Mouse (Mus musculus) myocyte (in vitro differentiated cells): Measurements from ENCODE around the gene Zfp511. TPM values are rescaled to one million over a fixed set of nuclear protein-coding genes. Genes with fewer than 3 reads are reported as not detected.

Experiments
- H3K27me3 ChIP-seq: one replicate; pipeline ENCODE4 v1.6.1; 2011; ENCODE audit not compliant: control insufficient read depth, insufficient read depth, insufficient read length
- H3K36me3 ChIP-seq: one replicate; pipeline ENCODE4 v1.6.1; 2011; ENCODE audit not compliant: control insufficient read depth, insufficient read depth
- H3K4me2 ChIP-seq: one replicate; pipeline ENCODE4 v1.6.1; 2011; ENCODE audit warnings: low read depth, control low read depth
- H3K4me3 ChIP-seq: one replicate; pipeline ENCODE4 v1.5.1; 2011; ENCODE audit warnings: mild to moderate bottlenecking, control low read depth, moderate library complexity
- H3K79me2 ChIP-seq: one replicate; pipeline ENCODE4 v1.6.1; 2011; ENCODE audit not compliant: control insufficient read depth, insufficient read depth
- H3ac ChIP-seq: one replicate; pipeline ENCODE4 v1.6.1; 2011; ENCODE audit not compliant: control insufficient read depth, insufficient read length
- CEBPB ChIP-seq: IDR thresholded peaks from 2 replicates; pipeline ENCODE4 v1.6.1; 2011; ENCODE audit warnings: mild to moderate bottlenecking, moderate library complexity; ENCODE audit not compliant: poor library complexity, insufficient read depth, severe bottlenecking
- E2F4 ChIP-seq: IDR thresholded peaks from one replicate; pipeline ENCODE4 v1.6.1; 2011; ENCODE audit warnings: mild to moderate bottlenecking, control low read depth, moderate library complexity; ENCODE audit not compliant: insufficient read depth
- MAX ChIP-seq: IDR thresholded peaks from one replicate; pipeline ENCODE4 v1.6.1; 2011; ENCODE audit warnings: low read depth, mild to moderate bottlenecking, control low read depth
- MYOD1 ChIP-seq, 3 experiments: IDR thresholded peaks; one replicate each; pipeline ENCODE4 v1.6.1; 2011; ENCODE audit warnings: control low read depth in 2 of 3, low read depth in 2 of 3, mild to moderate bottlenecking in 2 of 3, moderate library complexity in 1 of 3; ENCODE audit not compliant: insufficient read length in 2 of 3, control insufficient read depth in 1 of 3
- MYOG ChIP-seq, 3 experiments: IDR thresholded peaks; one replicate each; pipeline ENCODE4 v1.6.1; 2011; ENCODE audit warnings: control low read depth in 2 of 3, low read depth in 2 of 3, mild to moderate bottlenecking in 2 of 3; ENCODE audit not compliant: insufficient read length in 2 of 3, control insufficient read depth in 1 of 3, insufficient read depth in 1 of 3
- POLR2A ChIP-seq: IDR thresholded peaks from one replicate; pipeline ENCODE4 v1.6.1; 2011; ENCODE audit warnings: low read depth, mild to moderate bottlenecking, control low read depth, moderate library complexity; ENCODE audit not compliant: insufficient read length
- POLR2AphosphoS2 ChIP-seq: IDR thresholded peaks from one replicate; pipeline ENCODE4 v1.6.1; 2011; ENCODE audit warnings: low read depth, control low read depth; ENCODE audit not compliant: insufficient read length
- REST ChIP-seq: IDR thresholded peaks from one replicate; pipeline ENCODE4 v1.6.1; 2011; ENCODE audit warnings: mild to moderate bottlenecking, control low read depth, moderate library complexity; ENCODE audit not compliant: insufficient read depth, insufficient read length
- SRF ChIP-seq: IDR thresholded peaks from one replicate; pipeline ENCODE4 v1.6.1; 2011; ENCODE audit warnings: low read depth; ENCODE audit not compliant: control insufficient read depth, insufficient read length
- TCF12 ChIP-seq: IDR thresholded peaks from one replicate; pipeline ENCODE4 v1.6.1; 2011; ENCODE audit warnings: mild to moderate bottlenecking, control low read depth; ENCODE audit not compliant: poor library complexity, insufficient read depth, severe bottlenecking
- TCF3 ChIP-seq: IDR thresholded peaks from one replicate; pipeline ENCODE4 v1.6.1; 2011; ENCODE audit warnings: low read depth, control low read depth; ENCODE audit not compliant: insufficient read length
- USF1 ChIP-seq: IDR thresholded peaks from one replicate; pipeline ENCODE4 v1.6.1; 2011; ENCODE audit warnings: low read depth, mild to moderate bottlenecking, control low read depth, moderate library complexity
- polyA plus RNA-seq: library from polyadenylated mRNA; unstranded; fragments of >200 nt; fragmentation: generic; extraction: Trizol; gene quantifications from one replicate; pipeline ENCODE4 v1.2.1, GENCODE M21; 2012; ENCODE audit warnings: missing spikeins

Zfp511 gene
- polyA plus RNA-seq, 1 experiment, result 25.2 TPM

DNA sequence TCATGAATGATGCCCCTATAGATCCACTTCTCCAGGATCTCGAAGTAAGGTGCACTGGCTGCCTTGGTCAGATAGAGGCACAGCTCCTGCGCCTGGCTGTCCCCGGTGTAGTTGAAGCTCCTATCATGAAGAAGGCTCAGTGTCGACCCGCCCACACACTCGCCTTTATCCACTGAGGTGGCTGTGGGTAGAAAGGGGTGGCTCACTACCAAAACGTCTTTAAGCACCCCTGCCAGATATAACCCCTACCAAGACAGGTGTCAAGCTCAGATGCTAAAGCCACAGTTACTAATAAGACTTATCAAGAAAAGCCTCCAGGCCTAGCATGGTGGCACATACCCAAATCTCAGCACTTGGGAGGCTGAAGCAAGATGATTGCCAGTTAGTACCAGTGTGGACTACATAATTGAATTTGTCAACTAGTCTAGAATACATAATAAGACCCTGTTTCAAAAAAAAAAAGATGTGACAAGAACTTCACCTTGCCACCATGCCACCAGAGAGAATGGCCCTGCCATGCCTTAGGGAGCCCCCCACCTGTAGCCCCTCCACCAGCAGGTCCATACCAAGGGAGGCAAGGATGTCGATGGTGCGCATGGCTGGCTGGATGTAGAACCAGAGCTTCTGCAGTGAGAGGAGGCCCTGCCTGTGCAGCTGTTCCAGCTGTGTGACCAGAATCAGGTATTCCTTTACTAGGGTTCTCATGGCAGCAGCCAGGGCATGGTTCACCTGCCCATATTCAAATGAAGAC, 29.2 kb upstream of the Zfp511 start:
- no peak for TF ChIP-seq SRF
- Histone ChIP-seq H3K27me3 (no peaks in the 10 kb centered on the region), H3K36me3 (peaks cover 6% of the 10 kb centered on the region), H3K79me2 (no peaks in the 10 kb centered on the region), H3K4me3 (no peak overlapping the region), H3ac (no peak overlapping the region), H3K4me2 (no peak overlapping the region)

GRCm38 (mm10) chr7:140007781-140008180, 28.4 kb upstream of the Zfp511 start:
- Histone ChIP-seq H3K4me3 (no peak overlapping the region), H3ac (no peak overlapping the region), H3K79me2 (no peaks in the 10 kb centered on the region), H3K36me3 (peaks cover 6% of the 10 kb centered on the region), H3K27me3 (no peaks in the 10 kb centered on the region), H3K4me2 (no peak overlapping the region)
- no peak for TF ChIP-seq MYOG (IDR thresholded peaks at IDR 0.05; ENCODE audit: control insufficient read depth in 1 of 3, insufficient read depth in 1 of 3, insufficient read length in 2 of 3, low read depth in 2 of 3)
- TF ChIP-seq POLR2A, result no peak
- no peak for TF ChIP-seq TCF3
- no peak for TF ChIP-seq MYOD1 (IDR thresholded peaks at IDR 0.05; ENCODE audit: control insufficient read depth in 1 of 3, insufficient read length in 2 of 3, low read depth in 2 of 3)
- no peak for TF ChIP-seq SRF
- TF ChIP-seq POLR2AphosphoS2, result no peak
- TF ChIP-seq MAX, result no peak
- TF ChIP-seq REST, result no peak
- no peak for TF ChIP-seq E2F4

- no peak overlapping the region for H3ac ChIP-seq
- H3K27me3 ChIP-seq, result no peaks in the 10 kb centered on the region
- no peak for TF ChIP-seq POLR2A
- no peak for TF ChIP-seq TCF3
- no peak for TF ChIP-seq MYOD1 (IDR thresholded peaks at IDR 0.05; ENCODE audit: control insufficient read depth in 1 of 3, insufficient read length in 2 of 3, low read depth in 2 of 3)
- TF ChIP-seq E2F4, result no peak
- no peak for TF ChIP-seq REST
- TF ChIP-seq MAX, result no peak
- no peak for TF ChIP-seq SRF
- TF ChIP-seq CEBPB, result no peak
- TF ChIP-seq USF1, result no peak
- no peak for TF ChIP-seq POLR2AphosphoS2
- TF ChIP-seq TCF12, result no peak
- TF ChIP-seq MYOG (IDR thresholded peaks at IDR 0.05; ENCODE audit: control insufficient read depth in 1 of 3, insufficient read depth in 1 of 3, insufficient read length in 2 of 3, low read depth in 2 of 3), result no peak
- H3K79me2 ChIP-seq, result no peaks in the 10 kb centered on the region
- no peak overlapping the region for H3K4me3 ChIP-seq
- peaks cover 3% of the 10 kb centered on the region for H3K36me3 ChIP-seq
- no peak overlapping the region for H3K4me2 ChIP-seq
Measured at GRCm38 (mm10) chr7:140011336-140011735, 24.9 kb upstream of the Zfp511 start.

DNA sequence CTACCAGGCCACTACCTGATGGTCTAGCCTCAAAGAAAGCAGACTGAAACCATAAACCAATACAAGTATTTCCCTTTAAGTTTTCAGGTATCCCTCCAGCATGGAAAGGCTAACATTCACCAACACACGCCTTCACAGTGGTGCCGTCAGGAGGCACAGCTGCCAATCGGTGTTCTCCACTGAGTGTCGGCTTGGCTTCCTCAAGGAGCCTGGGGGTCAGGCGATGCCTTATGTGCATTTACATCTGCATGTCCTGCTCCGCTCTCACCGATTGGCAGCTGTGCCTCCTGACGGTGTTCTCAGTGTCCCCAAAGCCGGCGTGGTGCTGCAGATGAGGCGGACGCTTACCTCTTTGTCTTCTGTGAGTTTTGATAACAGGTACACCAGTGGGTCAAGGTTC, 4.4 kb upstream of the Zfp511 start:
- H3K79me2 ChIP-seq, result peaks cover 11% of the 10 kb centered on the region
- no peak for TF ChIP-seq CEBPB
- no peak for TF ChIP-seq REST
- no peak for TF ChIP-seq POLR2AphosphoS2
- TF ChIP-seq MYOD1 (IDR thresholded peaks at IDR 0.05; ENCODE audit: control insufficient read depth in 1 of 3, insufficient read length in 2 of 3, low read depth in 2 of 3), result no peak
- TF ChIP-seq TCF12, result no peak

DNA sequence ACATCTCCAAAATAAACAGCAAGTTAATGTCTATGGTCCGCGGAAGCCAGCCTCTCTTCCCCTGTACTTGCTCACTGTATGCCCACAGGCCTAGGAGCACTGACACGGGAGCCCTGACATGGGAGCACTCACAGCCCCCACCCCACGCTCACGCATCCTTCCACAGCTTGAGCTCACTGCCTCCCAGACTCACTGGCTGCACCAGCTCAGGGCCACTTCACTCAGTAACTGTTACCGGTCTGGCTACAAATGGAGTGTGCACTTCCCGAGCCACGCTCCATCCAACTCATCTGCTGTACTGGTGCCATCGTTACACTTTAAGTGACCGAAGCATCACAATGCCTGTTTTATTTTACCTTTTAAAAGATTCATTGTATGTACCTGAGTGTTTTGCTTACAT, 3.8 kb upstream of the Zfp511 start:
- H3K4me2 ChIP-seq, result no peak overlapping the region
- no peaks in the 10 kb centered on the region for H3K27me3 ChIP-seq
- no peak overlapping the region for H3K4me3 ChIP-seq
- peaks cover 15% of the 10 kb centered on the region for H3K36me3 ChIP-seq
- H3K79me2 ChIP-seq, result peaks cover 11% of the 10 kb centered on the region
- TF ChIP-seq MYOD1 (IDR thresholded peaks at IDR 0.05; ENCODE audit: control insufficient read depth in 1 of 3, insufficient read length in 2 of 3, low read depth in 2 of 3), result no peak
- no peak for TF ChIP-seq E2F4
- TF ChIP-seq MAX, result no peak
- TF ChIP-seq SRF, result no peak
- no peak for TF ChIP-seq USF1
- TF ChIP-seq POLR2AphosphoS2, result no peak
- no peak for TF ChIP-seq MYOG (IDR thresholded peaks at IDR 0.05; ENCODE audit: control insufficient read depth in 1 of 3, insufficient read depth in 1 of 3, insufficient read length in 2 of 3, low read depth in 2 of 3)
- no peak for TF ChIP-seq TCF3
- no peak for TF ChIP-seq TCF12
- no peak for TF ChIP-seq REST
- no peak for TF ChIP-seq CEBPB
- no peak for TF ChIP-seq POLR2A
- no peak overlapping the region for H3ac ChIP-seq

More for the DNA sequence above, 4.4 kb upstream of the Zfp511 start:
- Histone ChIP-seq H3K27me3 (no peaks in the 10 kb centered on the region), H3K36me3 (peaks cover 15% of the 10 kb centered on the region), H3K4me2 (no peak overlapping the region), H3ac (no peak overlapping the region), H3K4me3 (no peak overlapping the region)
